Mouse (Mus musculus): ENCODE measurements at regions not wholly inside any gene's neighbourhood (a gene's known extent, or its start where the extent isn't known, plus 50 kb on each side); places are given as distances from the start of the nearest gene placed in this dataset.
"Not testable (repeated sequence)": the region's sequence is repeated elsewhere in the genome, so short reads cannot be mapped to it uniquely, and the experiment has no call there.

GRCm38 (mm10) chr6:48205722-48206121 lies 119.3 kb upstream of the Zfp746 start:
- no peak for ATAC-seq (ENCODE audit: extremely low read depth, insufficient number of reproducible peaks, low FRiP score, poor library complexity, severe bottlenecking)
- Histone ChIP-seq H3K9me3 (replicated peaks) (no peaks in the 10 kb centered on the region), H3K4me3 (ENCODE audit: low read depth, low read length) (no peak overlapping the region), H3K36me3 (replicated peaks) (no peaks in the 10 kb centered on the region), H3K4me1 (ENCODE audit: insufficient read depth, low read depth, low read length) (no peaks in the 10 kb centered on the region), H3K27me3 (ENCODE audit: insufficient read depth, low read length) (no peaks in the 10 kb centered on the region)
- TF ChIP-seq CTCF (IDR thresholded peaks at IDR 0.05; ENCODE audit: low read depth, low read length): no peak
- TF ChIP-seq POLR2AphosphoS5 (IDR thresholded peaks at IDR 0.05; ENCODE audit: insufficient replicate concordance, low read depth, low read length): no peak
- TF ChIP-seq GATA2 (IDR thresholded peaks at IDR 0.05; ENCODE audit: borderline replicate concordance, low read depth, low read length): no peak
- TF ChIP-seq GATA1 (IDR thresholded peaks at IDR 0.05; ENCODE audit: borderline replicate concordance, low read length): no peak
- TF ChIP-seq TAL1 (conservative IDR thresholded peaks at IDR 0.05; ENCODE audit: low read depth, low read length): no peak
- DNase-seq (ENCODE audit: low spot score): no peak

GRCm38 (mm10) chr6:48199951-48200350 lies 113.6 kb upstream of the Zfp746 start:
- Histone ChIP-seq H3K9me3 (replicated peaks) (no peaks in the 10 kb centered on the region), H3K36me3 (replicated peaks) (no peaks in the 10 kb centered on the region), H3K4me3 (ENCODE audit: low read depth, low read length) (no peak overlapping the region), H3K4me1 (ENCODE audit: insufficient read depth, low read depth, low read length) (no peaks in the 10 kb centered on the region), H3K27me3 (ENCODE audit: insufficient read depth, low read length) (no peaks in the 10 kb centered on the region)
- no peak for ATAC-seq (ENCODE audit: extremely low read depth, insufficient number of reproducible peaks, low FRiP score, poor library complexity, severe bottlenecking)
- no peak for TF ChIP-seq POLR2AphosphoS5 (IDR thresholded peaks at IDR 0.05; ENCODE audit: insufficient replicate concordance, low read depth, low read length)
- no peak for TF ChIP-seq GATA1 (IDR thresholded peaks at IDR 0.05; ENCODE audit: borderline replicate concordance, low read length)
- TF ChIP-seq TAL1 (conservative IDR thresholded peaks at IDR 0.05; ENCODE audit: low read depth, low read length): no peak
- TF ChIP-seq GATA2 (IDR thresholded peaks at IDR 0.05; ENCODE audit: borderline replicate concordance, low read depth, low read length): no peak
- no peak for TF ChIP-seq CTCF (IDR thresholded peaks at IDR 0.05; ENCODE audit: low read depth, low read length)
- peak; percentile 4 for DNase-seq (ENCODE audit: low spot score)

GRCm38 (mm10) chr6:48198806-48199205 lies 112.4 kb upstream of the Zfp746 start:
- TF ChIP-seq POLR2AphosphoS5 (IDR thresholded peaks at IDR 0.05; ENCODE audit: insufficient replicate concordance, low read depth, low read length) (no peak), CTCF (IDR thresholded peaks at IDR 0.05; ENCODE audit: low read depth, low read length) (no peak), GATA2 (IDR thresholded peaks at IDR 0.05; ENCODE audit: borderline replicate concordance, low read depth, low read length) (no peak), GATA1 (IDR thresholded peaks at IDR 0.05; ENCODE audit: borderline replicate concordance, low read length) (no peak), TAL1 (conservative IDR thresholded peaks at IDR 0.05; ENCODE audit: low read depth, low read length) (no peak)
- ATAC-seq (ENCODE audit: extremely low read depth, insufficient number of reproducible peaks, low FRiP score, poor library complexity, severe bottlenecking) (no peak), DNase-seq (ENCODE audit: low spot score) (no peak)
- Histone ChIP-seq H3K27me3 (ENCODE audit: insufficient read depth, low read length) (0 out of 2 replicates have a peak, but pooled peaks cover 2% of the 10 kb centered on the region), H3K36me3 (replicated peaks) (no peaks in the 10 kb centered on the region), H3K4me3 (ENCODE audit: low read depth, low read length) (no peak overlapping the region), H3K9me3 (replicated peaks) (no peaks in the 10 kb centered on the region), H3K4me1 (ENCODE audit: insufficient read depth, low read depth, low read length) (no peaks in the 10 kb centered on the region)

- no peak overlapping the region for H3K4me3 ChIP-seq (ENCODE audit: low read depth, low read length)
- DNase-seq (ENCODE audit: low spot score): no peak
- H3K36me3 ChIP-seq (replicated peaks): no peaks in the 10 kb centered on the region
- H3K9me3 ChIP-seq (replicated peaks): no peaks in the 10 kb centered on the region
- 0 out of 2 replicates have a peak, but pooled peaks cover 2% of the 10 kb centered on the region for H3K27me3 ChIP-seq (ENCODE audit: insufficient read depth, low read length)
- ATAC-seq (ENCODE audit: extremely low read depth, insufficient number of reproducible peaks, low FRiP score, poor library complexity, severe bottlenecking): no peak
- TF ChIP-seq TAL1 (conservative IDR thresholded peaks at IDR 0.05; ENCODE audit: low read depth, low read length): no peak
- no peak for TF ChIP-seq POLR2AphosphoS5 (IDR thresholded peaks at IDR 0.05; ENCODE audit: insufficient replicate concordance, low read depth, low read length)
- no peak for TF ChIP-seq CTCF (IDR thresholded peaks at IDR 0.05; ENCODE audit: low read depth, low read length)
- no peak for TF ChIP-seq GATA2 (IDR thresholded peaks at IDR 0.05; ENCODE audit: borderline replicate concordance, low read depth, low read length)
- TF ChIP-seq GATA1 (IDR thresholded peaks at IDR 0.05; ENCODE audit: borderline replicate concordance, low read length): no peak
- H3K4me1 ChIP-seq (ENCODE audit: insufficient read depth, low read depth, low read length): no peaks in the 10 kb centered on the region
Measured at GRCm38 (mm10) chr6:48197696-48198378, 111.4 kb upstream of the Zfp746 start.

- H3K36me3 ChIP-seq (replicated peaks); H3K4me1 ChIP-seq (ENCODE audit: insufficient read depth, low read depth, low read length); H3K27me3 ChIP-seq (ENCODE audit: insufficient read depth, low read length); ATAC-seq (ENCODE audit: extremely low read depth, insufficient number of reproducible peaks, low FRiP score, poor library complexity, severe bottlenecking); H3K4me3 ChIP-seq (ENCODE audit: low read depth, low read length); DNase-seq (ENCODE audit: low spot score); H3K9me3 ChIP-seq (replicated peaks): not testable (repeated sequence)
Measured at GRCm38 (mm10) chr6:48188363-48188762, 102.0 kb upstream of the Zfp746 start.

- Histone ChIP-seq H3K36me3 (replicated peaks) (no peaks in the 10 kb centered on the region), H3K9me3 (replicated peaks) (no peaks in the 10 kb centered on the region), H3K4me3 (ENCODE audit: low read depth, low read length) (no peak overlapping the region), H3K27me3 (ENCODE audit: insufficient read depth, low read length) (no peaks in the 10 kb centered on the region), H3K4me1 (ENCODE audit: insufficient read depth, low read depth, low read length) (no peaks in the 10 kb centered on the region)
- ATAC-seq (ENCODE audit: extremely low read depth, insufficient number of reproducible peaks, low FRiP score, poor library complexity, severe bottlenecking): no peak
- DNase-seq (ENCODE audit: low spot score): no peak
- TF ChIP-seq GATA2 (IDR thresholded peaks at IDR 0.05; ENCODE audit: borderline replicate concordance, low read depth, low read length) (no peak), TAL1 (conservative IDR thresholded peaks at IDR 0.05; ENCODE audit: low read depth, low read length) (no peak), GATA1 (IDR thresholded peaks at IDR 0.05; ENCODE audit: borderline replicate concordance, low read length) (no peak), CTCF (IDR thresholded peaks at IDR 0.05; ENCODE audit: low read depth, low read length) (no peak), POLR2AphosphoS5 (IDR thresholded peaks at IDR 0.05; ENCODE audit: insufficient replicate concordance, low read depth, low read length) (no peak)
Measured at GRCm38 (mm10) chr6:48185311-48185710, 98.9 kb upstream of the Zfp746 start.
